Mouse (Mus musculus) spleen, postnatal 4 days (tissue): ENCODE measurements around the gene Slc25a28.
A peak's percentile ranks its signal among the peaks of the same experiment; 100 is the strongest.

Experiments used
- DNase-seq, 2 experiments: peaks; one replicate each; pipeline ENCODE4 v3.0.0; 2022; ENCODE audit warnings: low spot score in 2 of 2

The Slc25a28 gene

GRCm38 (mm10) chr19:43641833-43642232 is 32.8 kb downstream of the Slc25a28 start:
- DNase-seq, result no peak

- peak; percentile 75 to 90 for DNase-seq
Observed at GRCm38 (mm10) chr19:43630466-43631251, 44.0 kb downstream of the Slc25a28 start.

- no peak for DNase-seq
Observed at GRCm38 (mm10) chr19:43629088-43629487, 45.6 kb downstream of the Slc25a28 start.

GRCm38 (mm10) chr19:43627345-43627744 is 47.3 kb downstream of the Slc25a28 start:
- no peak for DNase-seq

GRCm38 (mm10) chr19:43626160-43626559 is 48.5 kb downstream of the Slc25a28 start:
- DNase-seq, result no peak

GRCm38 (mm10) chr19:43623913-43624312 is 50.8 kb downstream of the Slc25a28 start:
- peak in 1 of 2 experiments; percentile 52 for DNase-seq

- DNase-seq, result no peak
Observed at GRCm38 (mm10) chr19:43619916-43620479, 54.7 kb downstream of the Slc25a28 start.

- DNase-seq, result no peak
Observed at GRCm38 (mm10) chr19:43618505-43619030, 56.1 kb downstream of the Slc25a28 start.

GRCm38 (mm10) chr19:43617761-43618349 is 56.8 kb downstream of the Slc25a28 start:
- no peak for DNase-seq

GRCm38 (mm10) chr19:43616889-43617288 is 57.8 kb downstream of the Slc25a28 start:
- DNase-seq, result no peak

GRCm38 (mm10) chr19:43616415-43616861 is 58.2 kb downstream of the Slc25a28 start:
- DNase-seq, result no peak

GRCm38 (mm10) chr19:43615571-43616414 is 58.9 kb downstream of the Slc25a28 start:
- no peak for DNase-seq

GRCm38 (mm10) chr19:43615074-43615445 is 59.6 kb downstream of the Slc25a28 start:
- no peak for DNase-seq

GRCm38 (mm10) chr19:43614341-43615073 is 60.2 kb downstream of the Slc25a28 start:
- DNase-seq, result peak in 1 of 2 experiments; percentile 72
